Mouse (Mus musculus) ES-E14 (cell line): ENCODE measurements around the gene Trpm1.

Experiments used
- CHD2 ChIP-seq: IDR thresholded peaks from 2 replicates; pipeline ENCODE4 v1.6.1; 2014; ENCODE audit warnings: mild to moderate bottlenecking, low read depth, low read length, inconsistent platforms
- ZC3H11A ChIP-seq: IDR thresholded peaks from 2 replicates; pipeline ENCODE4 v1.6.1; 2012; ENCODE audit warnings: low read depth, mild to moderate bottlenecking, inconsistent platforms, low read length, borderline replicate concordance

DNA sequence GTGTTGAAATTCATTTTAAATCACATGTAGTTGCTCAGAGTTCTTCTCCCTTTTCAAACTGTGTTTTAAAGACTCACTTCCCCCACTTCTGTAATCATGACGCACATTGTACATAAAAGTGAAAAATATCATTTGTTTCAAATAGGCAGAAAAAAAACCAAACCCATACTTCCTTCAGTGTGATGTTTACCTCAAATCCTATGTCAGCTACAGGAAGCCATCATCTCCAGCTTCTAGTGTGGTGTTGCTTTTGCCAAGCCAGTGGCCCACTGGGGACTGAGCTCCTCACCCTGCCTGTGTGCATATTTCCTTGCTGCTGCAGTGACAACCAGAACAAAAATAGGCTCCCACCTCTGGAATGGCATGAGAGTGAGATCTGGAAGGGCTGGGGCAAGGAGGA, 94.7 kb downstream of the Trpm1 start:
- TF ChIP-seq CHD2 (no peak), ZC3H11A (no peak)
